Mouse (Mus musculus): ENCODE data around the gene Col1a1. TPM values are rescaled to one million over a fixed set of nuclear protein-coding genes. Genes with fewer than 3 reads are reported as not detected.
A peak's percentile ranks its signal among the peaks of the same experiment; 100 is the strongest.

The Col1a1 gene
- polyA plus RNA-seq, 1 experiment from 2014 or later, result 317 TPM

DNA sequence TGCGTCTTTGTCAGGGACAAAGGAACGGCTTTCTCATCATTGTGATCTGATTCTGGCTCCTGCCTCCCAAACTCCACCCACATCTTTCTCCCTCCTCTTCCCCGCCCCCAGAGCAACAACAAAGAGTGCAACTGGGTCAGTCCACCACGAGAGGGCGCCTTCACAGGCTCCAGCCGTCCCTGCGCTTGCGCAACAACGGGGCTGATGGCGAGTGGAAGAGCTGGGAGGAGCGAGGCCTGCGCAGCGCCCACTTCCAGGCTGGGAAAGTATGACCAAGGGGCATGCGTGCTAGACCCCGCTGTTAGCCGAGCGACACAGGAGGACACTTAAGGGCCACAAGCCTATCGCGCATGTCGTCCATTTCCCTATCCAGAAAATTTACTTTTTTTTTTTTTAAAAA lies 42.9 kb downstream of the Col1a1 start:
- Histone ChIP-seq H3K27ac (replicated peaks) (peak overlapping the region; percentile 94), H3K27me3 (replicated peaks) (no peaks in the 10 kb centered on the region), H3K4me3 (replicated peaks) (peak overlapping the region; percentile 28), H3K9me3 (replicated peaks) (no peaks in the 10 kb centered on the region), H3K36me3 (no peaks in the 10 kb centered on the region), H3K9ac (replicated peaks) (peak overlapping the region; percentile 47), H3K4me1 (peaks cover 19% of the 10 kb centered on the region), H3K4me2 (peak overlapping the region; percentile 57)
- ATAC-seq (ENCODE audit: low FRiP score), result peak; percentile 95
- under 1% methylated on average over 20 of the region's 20 CpGs for WGBS

GRCm38 (mm10) chr11:94979462-94980179 lies 43.6 kb downstream of the Col1a1 start:
- no peaks in the 10 kb centered on the region for H3K27me3 ChIP-seq (replicated peaks)
- 74% methylated on average over 11 of the region's 11 CpGs for WGBS
- no peak for ATAC-seq (ENCODE audit: low FRiP score)
- H3K27ac ChIP-seq (replicated peaks), result peak overlapping the region; percentile 94
- H3K9me3 ChIP-seq (replicated peaks), result no peaks in the 10 kb centered on the region
- H3K36me3 ChIP-seq, result no peaks in the 10 kb centered on the region
- peaks cover 19% of the 10 kb centered on the region for H3K4me1 ChIP-seq
- peak overlapping the region; percentile 57 for H3K4me2 ChIP-seq
- peak overlapping the region; percentile 36 for H3K9ac ChIP-seq (replicated peaks)
- H3K4me3 ChIP-seq (replicated peaks), result peak overlapping the region; percentile 28

- Histone ChIP-seq H3K4me1 (peaks cover 28% of the 10 kb centered on the region), H3K9me3 (replicated peaks) (no peaks in the 10 kb centered on the region), H3K27me3 (replicated peaks) (no peaks in the 10 kb centered on the region), H3K4me3 (replicated peaks) (no peak overlapping the region), H3K9ac (replicated peaks) (no peak overlapping the region), H3K36me3 (no peaks in the 10 kb centered on the region), H3K4me2 (no peak overlapping the region), H3K27ac (replicated peaks) (no peak overlapping the region)
- no peak for ATAC-seq (ENCODE audit: low FRiP score)
- 43% methylated on average over 1 of the region's 1 CpGs for WGBS
Measured at GRCm38 (mm10) chr11:94985140-94985539, 49.1 kb downstream of the Col1a1 start.

DNA sequence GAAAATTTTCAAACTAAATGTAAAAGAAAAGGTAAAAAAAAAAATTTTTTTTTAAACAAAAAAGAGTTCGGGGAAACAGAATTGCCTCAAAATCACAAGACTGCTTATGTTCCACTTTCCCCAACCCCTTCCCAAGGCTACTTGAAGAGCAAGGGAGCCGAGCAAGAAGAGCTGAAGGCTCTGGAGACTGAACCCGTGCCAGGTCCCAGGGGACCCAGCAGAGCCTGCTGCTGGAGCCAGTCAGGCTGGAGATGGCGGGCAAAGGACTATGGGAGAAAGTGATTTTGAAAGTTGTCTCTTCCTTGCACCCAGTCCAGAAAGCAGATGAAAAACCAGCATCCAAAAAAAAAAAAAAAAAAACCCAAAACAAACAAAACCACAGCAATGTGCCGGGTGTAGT lies 49.8 kb downstream of the Col1a1 start:
- no peak overlapping the region for H3K4me3 ChIP-seq (replicated peaks)
- no peaks in the 10 kb centered on the region for H3K27me3 ChIP-seq (replicated peaks)
- 73% methylated on average over 5 of the region's 5 CpGs for WGBS
- H3K36me3 ChIP-seq, result no peaks in the 10 kb centered on the region
- H3K9ac ChIP-seq (replicated peaks), result no peak overlapping the region
- ATAC-seq (ENCODE audit: low FRiP score), result no peak
- H3K9me3 ChIP-seq (replicated peaks), result no peaks in the 10 kb centered on the region
- no peak overlapping the region for H3K4me2 ChIP-seq
- peaks cover 33% of the 10 kb centered on the region for H3K4me1 ChIP-seq
- no peak overlapping the region for H3K27ac ChIP-seq (replicated peaks)

DNA sequence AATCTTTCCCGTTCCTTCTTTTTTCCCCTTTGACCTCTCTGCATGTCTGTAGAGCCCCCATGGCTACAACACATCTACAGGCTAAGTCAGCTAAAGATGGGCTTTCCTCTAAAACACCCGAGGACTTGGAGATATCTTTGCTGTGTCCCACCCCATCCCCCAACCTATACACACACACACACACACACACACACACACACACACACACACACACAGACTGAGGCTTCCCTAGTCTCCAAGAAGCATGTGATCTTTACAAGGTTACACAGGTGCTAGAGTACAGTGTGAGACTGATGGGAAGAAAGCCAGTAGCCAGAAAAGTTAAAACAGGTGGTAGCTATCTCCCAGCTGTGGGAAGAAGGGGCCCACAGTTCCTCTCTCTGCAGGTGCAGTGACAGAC lies 50.4 kb downstream of the Col1a1 start:
- Histone ChIP-seq H3K4me3 (replicated peaks) (no peak overlapping the region), H3K27ac (replicated peaks) (no peak overlapping the region), H3K4me2 (no peak overlapping the region), H3K9ac (replicated peaks) (no peak overlapping the region), H3K4me1 (peaks cover 33% of the 10 kb centered on the region), H3K9me3 (replicated peaks) (no peaks in the 10 kb centered on the region), H3K36me3 (no peaks in the 10 kb centered on the region), H3K27me3 (replicated peaks) (no peaks in the 10 kb centered on the region)
- WGBS, result 79% methylated on average over 2 of the region's 2 CpGs
- ATAC-seq (ENCODE audit: low FRiP score), result no peak

- peaks cover 36% of the 10 kb centered on the region for H3K4me1 ChIP-seq
- H3K9ac ChIP-seq (replicated peaks), result no peak overlapping the region
- no peak overlapping the region for H3K4me3 ChIP-seq (replicated peaks)
- no peaks in the 10 kb centered on the region for H3K27me3 ChIP-seq (replicated peaks)
- no peaks in the 10 kb centered on the region for H3K36me3 ChIP-seq
- H3K9me3 ChIP-seq (replicated peaks), result no peaks in the 10 kb centered on the region
- no peak for ATAC-seq (ENCODE audit: low FRiP score)
- WGBS, result 65% methylated on average over 6 of the region's 6 CpGs
- no peak overlapping the region for H3K27ac ChIP-seq (replicated peaks)
- H3K4me2 ChIP-seq, result no peak overlapping the region
Measured at GRCm38 (mm10) chr11:94987341-94987740, 51.3 kb downstream of the Col1a1 start.

- H3K9me3 ChIP-seq (replicated peaks), result no peaks in the 10 kb centered on the region
- H3K4me1 ChIP-seq, result peaks cover 40% of the 10 kb centered on the region
- H3K9ac ChIP-seq (replicated peaks), result no peak overlapping the region
- no peak overlapping the region for H3K4me3 ChIP-seq (replicated peaks)
- no peaks in the 10 kb centered on the region for H3K27me3 ChIP-seq (replicated peaks)
- no peak for ATAC-seq (ENCODE audit: low FRiP score)
- H3K36me3 ChIP-seq, result no peaks in the 10 kb centered on the region
- no peak overlapping the region for H3K27ac ChIP-seq (replicated peaks)
- 81% methylated on average over 8 of the region's 8 CpGs for WGBS
- H3K4me2 ChIP-seq, result no peak overlapping the region
Measured at GRCm38 (mm10) chr11:94987851-94988250, 51.8 kb downstream of the Col1a1 start.

GRCm38 (mm10) chr11:94988780-94989561 lies 52.9 kb downstream of the Col1a1 start:
- Histone ChIP-seq H3K27me3 (replicated peaks) (no peaks in the 10 kb centered on the region), H3K9ac (replicated peaks) (peak overlapping the region; percentile 99), H3K4me3 (replicated peaks) (peak overlapping the region; percentile 89), H3K36me3 (no peaks in the 10 kb centered on the region), H3K4me2 (peak overlapping the region; percentile 91), H3K9me3 (replicated peaks) (no peaks in the 10 kb centered on the region), H3K27ac (replicated peaks) (peak overlapping the region; percentile 96), H3K4me1 (peaks cover 51% of the 10 kb centered on the region)
- WGBS, result 20% methylated on average over 10 of the region's 10 CpGs
- ATAC-seq (ENCODE audit: low FRiP score), result no peak

GRCm38 (mm10) chr11:94989562-94990017 lies 53.6 kb downstream of the Col1a1 start:
- Histone ChIP-seq H3K27me3 (replicated peaks) (no peaks in the 10 kb centered on the region), H3K4me2 (peak overlapping the region; percentile 91), H3K27ac (replicated peaks) (peak overlapping the region; percentile 96), H3K9me3 (replicated peaks) (no peaks in the 10 kb centered on the region), H3K4me1 (peaks cover 57% of the 10 kb centered on the region), H3K36me3 (no peaks in the 10 kb centered on the region), H3K9ac (replicated peaks) (peak overlapping the region; percentile 99), H3K4me3 (replicated peaks) (peak overlapping the region; percentile 89)
- WGBS, result 0% methylated on average over 12 of the region's 12 CpGs
- peak; percentile 61 for ATAC-seq (ENCODE audit: low FRiP score)

DNA sequence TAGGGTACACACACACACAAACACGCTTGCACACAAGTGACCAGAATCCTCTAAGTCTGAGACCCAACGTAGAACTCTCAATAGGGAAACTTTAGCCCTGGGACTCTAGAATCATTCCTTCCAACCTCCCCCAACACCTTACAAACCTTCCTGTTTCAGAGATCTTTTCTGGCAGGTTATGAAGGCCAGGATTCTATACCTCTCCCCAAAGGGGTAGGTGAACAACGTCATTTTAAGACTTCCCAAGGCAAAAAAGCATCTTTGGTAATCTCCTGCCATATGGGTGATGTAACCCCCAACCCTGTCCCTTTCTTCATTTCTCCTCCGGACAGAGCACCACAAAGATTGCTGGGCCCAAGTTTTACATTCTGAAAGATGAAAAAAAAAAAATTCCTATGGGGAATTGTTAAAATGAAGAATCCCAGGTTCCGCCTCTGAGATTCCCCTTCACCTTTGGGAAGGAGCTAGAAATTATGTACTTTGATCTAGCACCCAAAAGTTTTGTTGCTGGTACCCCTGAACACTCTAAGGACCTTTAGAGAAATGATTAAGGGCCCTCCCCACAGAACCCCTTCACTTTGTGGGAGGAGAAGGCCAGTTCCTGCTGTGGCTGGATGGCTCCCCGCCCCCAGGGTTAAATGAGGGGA lies 54.2 kb downstream of the Col1a1 start:
- H3K9ac ChIP-seq (replicated peaks), result peak overlapping the region; percentile 99
- H3K27ac ChIP-seq (replicated peaks), result peak overlapping the region; percentile 96
- no peaks in the 10 kb centered on the region for H3K9me3 ChIP-seq (replicated peaks)
- H3K4me3 ChIP-seq (replicated peaks), result peak overlapping the region; percentile 89
- peaks cover 63% of the 10 kb centered on the region for H3K4me1 ChIP-seq
- no peaks in the 10 kb centered on the region for H3K27me3 ChIP-seq (replicated peaks)
- peak overlapping the region; percentile 91 for H3K4me2 ChIP-seq
- 41% methylated on average over 6 of the region's 6 CpGs for WGBS
- no peaks in the 10 kb centered on the region for H3K36me3 ChIP-seq
- ATAC-seq (ENCODE audit: low FRiP score), result no peak

- Histone ChIP-seq H3K9me3 (replicated peaks) (no peaks in the 10 kb centered on the region), H3K27ac (replicated peaks) (peak within 1 kb of the TSS; percentile 96), H3K27me3 (replicated peaks) (no peaks in the 10 kb centered on the region), H3K36me3 (no peaks in the 10 kb centered on the region), H3K4me3 (replicated peaks) (peak within 1 kb of the TSS; percentile 89), H3K9ac (replicated peaks) (peak within 1 kb of the TSS; percentile 99), H3K4me2 (peak within 1 kb of the TSS; percentile 91), H3K4me1 (peaks cover 71% of the 10 kb centered on the region)
- 0% methylated on average over 42 of the region's 69 CpGs for WGBS
- ATAC-seq (ENCODE audit: low FRiP score), result peak; percentile 77
Measured at GRCm38 (mm10) chr11:94990749-94991577, 54.9 kb downstream of the Col1a1 start, which contains the start of gene Ppp1r9b. Gene Ppp1r9b, plus strand, starts transcription at chr11:94991035.
